Mouse (Mus musculus) limb, embryonic 15.5 days (tissue): Measurements from ENCODE around the gene Mbtd1. TPM values are rescaled to one million over a fixed set of nuclear protein-coding genes. Genes with fewer than 3 reads are reported as not detected.
"Not testable (repeated sequence)": the region's sequence is repeated elsewhere in the genome, so short reads cannot be mapped to it uniquely, and the experiment has no call there.

Experiments used
- ATAC-seq: fragments of 200-750 bp; cut with Nextera tagmentation; 2 replicates; pipeline ENCODE4 v1.8.0; 2017; ENCODE audit warnings: low read depth, moderate TSS enrichment; ENCODE audit not compliant: insufficient number of reproducible peaks, low FRiP score, low TSS enrichment
- H3K27ac ChIP-seq: fragments of 300-500 bp; sonication (generic); 2 replicates; pipeline ENCODE4 v1.5.1; 2015; ENCODE audit warnings: moderate library complexity, mild to moderate bottlenecking, inconsistent platforms
- H3K27me3 ChIP-seq: fragments of 300-500 bp; sonication (generic); 2 replicates; pipeline ENCODE4 v1.6.1; 2015; ENCODE audit warnings: inconsistent platforms
- H3K36me3 ChIP-seq: fragments of 300-500 bp; sonication (generic); 2 replicates; pipeline ENCODE4 v1.6.1; 2015; ENCODE audit warnings: inconsistent platforms
- H3K4me1 ChIP-seq: fragments of 300-500 bp; sonication (generic); 2 replicates; pipeline ENCODE4 v1.6.1; 2015; ENCODE audit warnings: inconsistent platforms
- H3K4me2 ChIP-seq: fragments of 300-500 bp; sonication (generic); 2 replicates; pipeline ENCODE4 v1.6.1; 2015; ENCODE audit warnings: mild to moderate bottlenecking, inconsistent platforms
- H3K4me3 ChIP-seq: fragments of 300-500 bp; sonication (generic); 2 replicates; pipeline ENCODE4 v1.5.1; 2015; ENCODE audit warnings: mild to moderate bottlenecking, inconsistent platforms
- H3K9ac ChIP-seq: fragments of 300-500 bp; sonication (generic); 2 replicates; pipeline ENCODE4 v1.6.1; 2015; ENCODE audit warnings: inconsistent platforms
- H3K9me3 ChIP-seq: fragments of 300-500 bp; sonication (generic); 2 replicates; pipeline ENCODE4 v1.6.1; 2016; ENCODE audit warnings: inconsistent platforms
- WGBS: fragments of 180-500 bp; shearing (Covaris S2); methylation state at CpG from one replicate; pipeline ENCODE4 v1.1.7; 2015; 5-methylcytosine and 5-hydroxymethylcytosine counted together
- polyA plus RNA-seq: library from polyadenylated mRNA; unstranded; fragments of >200 nt; fragmentation: Nextera tagmentation; extraction: Ambion mirVana; gene quantifications from 2 replicates; pipeline ENCODE4 v1.2.1, GENCODE M21; 2015

Gene Mbtd1
- polyA plus RNA-seq, 1 experiment from 2014 or later, result 32.4 TPM

- Histone ChIP-seq H3K36me3 (peaks cover 3% of the 10 kb centered on the region; the same call in 1 of the 2 replicates), H3K4me3 (peak overlapping the region; percentile 90), H3K9me3 (no peaks in the 10 kb centered on the region), H3K4me1 (peaks cover 23% of the 10 kb centered on the region), H3K9ac (peak overlapping the region; percentile 92), H3K27ac (peak overlapping the region; percentile 97), H3K27me3 (no peaks in the 10 kb centered on the region), H3K4me2 (peak overlapping the region; percentile 86)
- 0 out of 2 replicates have a peak, but pooled peaks have one; percentile 1 for ATAC-seq
- under 1% methylated on average over 33 of the region's 34 CpGs for WGBS
Observed at GRCm38 (mm10) chr11:93886411-93887079, 893 bp downstream of the Mbtd1 start.

GRCm38 (mm10) chr11:93887080-93887447 is 1.4 kb downstream of the Mbtd1 start:
- no peaks in the 10 kb centered on the region for H3K9me3 ChIP-seq
- H3K36me3 ChIP-seq, result peaks cover 2% of the 10 kb centered on the region; the same call in 1 of the 2 replicates
- peak overlapping the region; percentile 92 for H3K9ac ChIP-seq
- peak overlapping the region; percentile 97 for H3K27ac ChIP-seq
- H3K4me3 ChIP-seq, result peak overlapping the region; percentile 90
- no peaks in the 10 kb centered on the region for H3K27me3 ChIP-seq
- H3K4me2 ChIP-seq, result peak overlapping the region; percentile 86
- no peak for ATAC-seq
- WGBS, result 4% methylated on average over 4 of the region's 4 CpGs
- H3K4me1 ChIP-seq, result peaks cover 23% of the 10 kb centered on the region

GRCm38 (mm10) chr11:93897732-93898131 is 12.1 kb downstream of the Mbtd1 start:
- no peak for ATAC-seq
- no peak overlapping the region for H3K9ac ChIP-seq
- no peaks in the 10 kb centered on the region for H3K4me1 ChIP-seq
- H3K9me3 ChIP-seq, result no peaks in the 10 kb centered on the region
- no peak overlapping the region for H3K27ac ChIP-seq
- WGBS, result 86% methylated on average over 3 of the region's 3 CpGs
- H3K4me2 ChIP-seq, result no peak overlapping the region
- peaks cover 17% of the 10 kb centered on the region for H3K36me3 ChIP-seq
- H3K27me3 ChIP-seq, result no peaks in the 10 kb centered on the region
- H3K4me3 ChIP-seq, result no peak overlapping the region

GRCm38 (mm10) chr11:93906834-93907233 is 21.2 kb downstream of the Mbtd1 start:
- H3K4me3 ChIP-seq, result no peak overlapping the region
- no peak overlapping the region for H3K27ac ChIP-seq
- H3K27me3 ChIP-seq, result no peaks in the 10 kb centered on the region
- H3K4me2 ChIP-seq, result no peak overlapping the region
- 87% methylated on average over 4 of the region's 4 CpGs for WGBS
- no peak overlapping the region for H3K9ac ChIP-seq
- H3K9me3 ChIP-seq, result no peaks in the 10 kb centered on the region
- no peaks in the 10 kb centered on the region for H3K4me1 ChIP-seq
- ATAC-seq, result no peak
- H3K36me3 ChIP-seq, result peaks cover 54% of the 10 kb centered on the region

GRCm38 (mm10) chr11:93907839-93908238 is 22.2 kb downstream of the Mbtd1 start:
- H3K4me3 ChIP-seq, result no peak overlapping the region
- H3K36me3 ChIP-seq, result peaks cover 52% of the 10 kb centered on the region
- no peaks in the 10 kb centered on the region for H3K4me1 ChIP-seq
- 81% methylated on average over 3 of the region's 3 CpGs for WGBS
- ATAC-seq, result no peak
- no peak overlapping the region for H3K27ac ChIP-seq
- no peak overlapping the region for H3K4me2 ChIP-seq
- no peaks in the 10 kb centered on the region for H3K27me3 ChIP-seq
- no peak overlapping the region for H3K9ac ChIP-seq
- no peaks in the 10 kb centered on the region for H3K9me3 ChIP-seq

- H3K36me3 ChIP-seq, result peaks cover 57% of the 10 kb centered on the region
- H3K9ac ChIP-seq, result no peak overlapping the region
- no peak overlapping the region for H3K4me2 ChIP-seq
- ATAC-seq, result no peak
- H3K9me3 ChIP-seq, result no peaks in the 10 kb centered on the region
- no peak overlapping the region for H3K4me3 ChIP-seq
- no peak overlapping the region for H3K27ac ChIP-seq
- no peaks in the 10 kb centered on the region for H3K27me3 ChIP-seq
- no peaks in the 10 kb centered on the region for H3K4me1 ChIP-seq
- 82% methylated on average over 9 of the region's 9 CpGs for WGBS
Observed at GRCm38 (mm10) chr11:93908829-93909228, 23.2 kb downstream of the Mbtd1 start.

GRCm38 (mm10) chr11:93911603-93912002 is 26.0 kb downstream of the Mbtd1 start:
- Histone ChIP-seq H3K36me3 (peaks cover 60% of the 10 kb centered on the region), H3K27me3 (no peaks in the 10 kb centered on the region), H3K4me3 (no peak overlapping the region), H3K4me2 (no peak overlapping the region), H3K4me1 (no peaks in the 10 kb centered on the region), H3K9ac (no peak overlapping the region), H3K9me3 (no peaks in the 10 kb centered on the region), H3K27ac (no peak overlapping the region)
- ATAC-seq, result no peak
- WGBS, result 63% methylated on average over 3 of the region's 3 CpGs

- WGBS, result 96% methylated on average over 2 of the region's 2 CpGs
- H3K36me3 ChIP-seq, result peaks cover 65% of the 10 kb centered on the region
- not testable (repeated sequence) for H3K9ac ChIP-seq, H3K9me3 ChIP-seq, ATAC-seq, H3K4me1 ChIP-seq, H3K4me3 ChIP-seq, H3K27me3 ChIP-seq, H3K27ac ChIP-seq, H3K4me2 ChIP-seq
Observed at GRCm38 (mm10) chr11:93915019-93915418, 29.4 kb downstream of the Mbtd1 start.

- H3K4me3 ChIP-seq, result no peak overlapping the region
- peaks cover 62% of the 10 kb centered on the region for H3K36me3 ChIP-seq
- H3K9ac ChIP-seq, result no peak overlapping the region
- H3K4me2 ChIP-seq, result no peak overlapping the region
- no peak for ATAC-seq
- H3K27me3 ChIP-seq, result no peaks in the 10 kb centered on the region
- H3K27ac ChIP-seq, result no peak overlapping the region
- H3K9me3 ChIP-seq, result no peaks in the 10 kb centered on the region
- no peaks in the 10 kb centered on the region for H3K4me1 ChIP-seq
Observed at GRCm38 (mm10) chr11:93929106-93929505, 43.5 kb downstream of the Mbtd1 start.

- 79% methylated on average over 2 of the region's 2 CpGs for WGBS
- H3K4me3 ChIP-seq, result no peak overlapping the region
Observed at GRCm38 (mm10) chr11:93940906-93941305, 55.3 kb downstream of the Mbtd1 start.

GRCm38 (mm10) chr11:93944986-93945385 is 59.3 kb downstream of the Mbtd1 start:
- WGBS, result 46% methylated on average over 3 of the region's 3 CpGs
- no peaks in the 10 kb centered on the region for H3K4me1 ChIP-seq
- H3K4me2 ChIP-seq, result no peak overlapping the region
- no peak overlapping the region for H3K4me3 ChIP-seq
- no peaks in the 10 kb centered on the region for H3K27me3 ChIP-seq
- peaks cover 43% of the 10 kb centered on the region for H3K36me3 ChIP-seq
- no peak overlapping the region for H3K9ac ChIP-seq
- no peaks in the 10 kb centered on the region for H3K9me3 ChIP-seq
- H3K27ac ChIP-seq, result no peak overlapping the region
- ATAC-seq, result no peak

More at GRCm38 (mm10) chr11:93940906-93941305, 55.3 kb downstream of the Mbtd1 start:
- H3K27ac ChIP-seq, result no peak overlapping the region
- H3K4me2 ChIP-seq, result no peak overlapping the region
- no peaks in the 10 kb centered on the region for H3K9me3 ChIP-seq
- ATAC-seq, result no peak
- H3K36me3 ChIP-seq, result peaks cover 36% of the 10 kb centered on the region
- no peaks in the 10 kb centered on the region for H3K4me1 ChIP-seq
- no peaks in the 10 kb centered on the region for H3K27me3 ChIP-seq
- no peak overlapping the region for H3K9ac ChIP-seq

- peaks cover 64% of the 10 kb centered on the region for H3K36me3 ChIP-seq
- 87% methylated on average over 9 of the region's 9 CpGs for WGBS
- H3K4me3 ChIP-seq, result no peak overlapping the region
Observed at GRCm38 (mm10) chr11:93948887-93949567, 63.4 kb downstream of the Mbtd1 start.

More at GRCm38 (mm10) chr11:93948887-93949567, 63.4 kb downstream of the Mbtd1 start:
- no peak overlapping the region for H3K9ac ChIP-seq
- H3K27ac ChIP-seq, result no peak overlapping the region
- no peak overlapping the region for H3K4me2 ChIP-seq
- no peak for ATAC-seq
- H3K27me3 ChIP-seq, result no peaks in the 10 kb centered on the region
- no peaks in the 10 kb centered on the region for H3K9me3 ChIP-seq
- peaks cover 5% of the 10 kb centered on the region for H3K4me1 ChIP-seq
